Mouse (Mus musculus) mouse trophoblast stem cell (cell line): ENCODE results near the gene Sppl2a.
"Not testable (repeated sequence)": the region's sequence is repeated elsewhere in the genome, so short reads cannot be mapped to it uniquely, and the experiment has no call there.

Experiments used
- in situ Hi-C, 2 experiments: fragments of 300-500 bp; cut with MseI, MboI; formaldehyde crosslinking; loops; 2 replicates in 1 of 2; 3 replicates in 1 of 2; pipeline ENCODE4 v1.15.1; 2025

The Sppl2a gene

DNA sequence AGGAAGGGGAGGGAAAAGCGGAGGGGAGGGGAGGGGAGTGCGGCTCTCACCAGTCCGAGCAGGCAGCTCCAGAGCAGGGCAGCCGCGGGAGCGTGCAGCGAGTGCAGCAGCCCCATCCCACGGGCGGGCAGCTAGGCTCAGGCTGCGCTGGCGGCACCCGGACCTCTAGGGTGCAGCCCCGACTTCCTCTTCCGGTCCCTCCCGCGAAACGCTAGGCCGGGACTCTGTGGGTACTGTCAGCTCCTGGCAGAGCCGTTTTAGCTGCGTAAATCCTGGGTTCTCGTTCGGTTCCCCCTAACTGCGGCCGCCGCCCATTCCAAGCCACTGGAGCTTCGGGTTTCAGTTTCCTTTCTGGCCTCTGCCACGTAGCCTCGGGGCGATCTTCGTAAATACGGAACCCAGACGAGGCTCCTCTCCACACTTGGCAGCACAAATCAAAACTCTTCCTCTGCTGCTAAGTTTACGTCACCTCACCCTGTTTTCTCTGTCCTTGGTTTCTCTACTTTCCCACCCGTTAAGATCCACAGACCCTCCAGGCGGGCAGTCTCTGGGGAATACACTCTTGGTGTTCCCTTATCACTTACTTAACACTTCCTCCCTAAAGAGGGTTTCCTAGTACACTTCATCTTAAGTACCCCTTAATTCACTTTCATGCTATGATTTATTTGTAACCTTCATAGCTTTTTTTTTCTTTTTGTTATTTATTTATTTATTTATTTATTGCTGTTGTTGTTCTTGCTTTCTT, at the start of gene Sppl2a:
Gene Sppl2a (minus strand): TSS at position 339 of the 745 bp plus-strand sequence.
- in situ Hi-C loops, result no loop called here

DNA sequence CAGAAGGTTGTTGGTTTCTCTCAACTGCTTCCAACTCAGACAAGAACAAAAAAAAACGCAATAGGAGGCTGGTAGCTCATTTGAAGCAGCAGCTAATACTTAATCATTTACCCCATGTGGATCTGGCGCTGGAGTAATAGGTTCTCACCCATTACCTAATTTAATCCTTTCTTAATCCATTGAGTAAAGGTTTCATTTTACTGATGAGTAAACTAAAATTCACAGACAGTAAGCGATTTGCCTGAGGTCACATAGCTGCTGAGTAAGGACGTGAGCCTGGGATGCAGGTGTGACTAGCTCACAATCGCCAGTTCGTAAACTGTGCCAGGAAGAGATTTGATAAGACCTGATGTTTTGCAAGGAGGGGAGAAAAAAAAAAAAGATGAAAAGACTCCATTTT, 44.4 kb upstream of the Sppl2a start:
- in situ Hi-C loops, result no loop called here

DNA sequence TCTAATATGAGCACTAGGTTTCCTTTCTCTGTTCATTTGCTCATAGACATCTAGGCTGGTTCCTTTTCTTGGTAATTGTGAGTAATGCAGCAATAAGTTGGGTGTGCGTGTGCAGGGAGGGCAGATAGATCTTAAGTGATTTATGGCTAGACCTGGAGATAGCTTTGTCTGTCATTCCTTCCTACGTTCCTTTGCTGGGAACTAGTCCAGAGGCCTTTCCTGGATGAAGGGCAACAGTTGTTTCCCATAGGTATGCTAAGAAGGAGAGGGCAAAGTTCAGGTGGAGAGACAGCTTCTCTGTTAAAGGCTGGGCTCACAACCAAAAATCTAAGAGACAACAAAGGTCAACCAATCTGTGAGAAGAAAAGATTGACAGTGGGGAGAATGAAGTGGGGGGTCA, 28.7 kb upstream of the Sppl2a start:
- in situ Hi-C loops, result no loop called here

DNA sequence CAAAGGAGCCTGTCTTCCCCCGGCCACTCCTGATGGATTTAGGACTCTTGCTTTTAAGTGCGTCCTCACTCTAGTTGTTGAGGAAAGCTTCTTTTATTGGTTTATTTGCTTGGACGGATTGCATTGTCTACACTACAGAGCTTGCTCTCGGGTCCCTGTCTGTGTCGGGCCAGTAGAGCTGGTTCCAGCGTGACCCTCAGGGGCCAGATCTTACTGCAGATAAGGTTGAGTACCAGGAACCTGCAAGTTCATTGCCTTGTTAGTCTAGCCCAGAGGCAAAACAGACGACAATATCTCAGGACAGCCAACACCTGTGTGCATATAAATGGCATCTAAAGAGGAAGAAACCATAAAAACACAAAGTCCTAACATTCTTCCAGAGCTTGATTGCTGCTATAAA, 22.6 kb upstream of the Sppl2a start:
- in situ Hi-C loops, result no loop called here

DNA sequence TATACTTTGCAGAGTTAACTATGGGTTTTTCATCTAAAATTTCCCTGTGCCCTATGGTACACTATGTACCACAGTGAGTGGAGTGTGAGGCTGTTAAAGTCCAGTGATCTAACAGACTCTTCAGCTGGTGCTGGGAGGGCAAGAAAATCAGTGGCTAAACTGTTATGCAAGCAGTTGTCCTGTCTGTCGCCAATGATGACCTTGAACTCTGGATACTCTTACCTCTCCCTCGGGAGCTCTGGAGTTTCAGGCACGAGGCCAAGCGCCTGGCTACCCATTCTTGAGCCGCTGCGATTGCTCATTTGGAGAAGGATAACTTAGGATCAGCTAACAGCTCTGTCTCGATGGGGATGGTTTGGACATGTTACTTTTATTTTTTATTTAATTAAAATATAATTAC, 18.1 kb upstream of the Sppl2a start:
- in situ Hi-C loops, result no loop called here

DNA sequence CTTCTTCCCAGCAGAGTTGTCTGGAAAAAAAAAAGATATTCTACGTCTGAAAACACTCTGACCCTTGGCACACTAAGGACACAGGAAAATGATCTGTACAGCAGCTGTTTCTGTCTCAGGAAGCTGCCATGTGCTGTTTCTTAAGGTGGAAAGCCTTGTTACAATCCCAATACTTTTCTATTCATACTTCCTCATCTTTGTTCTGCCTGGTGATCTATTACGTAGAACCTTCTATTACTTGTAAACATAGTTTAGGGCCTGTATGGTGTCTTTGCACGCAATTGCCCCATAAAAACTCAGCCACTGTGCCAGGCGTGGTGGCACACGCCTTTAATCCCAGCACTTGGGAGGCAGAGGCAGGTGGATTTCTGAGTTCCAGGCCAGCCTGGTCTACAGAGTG, 17.4 kb upstream of the Sppl2a start:
- in situ Hi-C loops, result no loop called here

DNA sequence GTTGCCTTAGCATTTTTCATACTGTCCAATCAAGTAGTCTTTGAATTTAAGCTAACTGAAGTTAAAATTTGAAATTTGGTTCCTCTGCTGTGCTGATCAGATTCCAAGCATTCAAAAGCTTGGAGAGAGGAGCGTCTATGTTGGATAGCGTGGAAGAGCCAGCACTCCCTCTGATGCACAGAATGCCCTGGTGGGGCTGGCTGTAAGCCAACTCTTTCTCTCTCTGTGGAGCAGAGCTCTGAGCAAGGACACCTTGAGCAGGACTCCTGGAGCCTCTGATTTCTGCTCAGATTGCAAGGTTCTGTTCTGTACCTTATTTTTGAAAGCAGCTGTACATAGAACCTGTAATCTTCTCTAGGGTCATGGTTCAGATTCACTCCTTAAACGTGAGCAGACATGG, 16.8 kb upstream of the Sppl2a start:
- in situ Hi-C loops, result no loop called here

DNA sequence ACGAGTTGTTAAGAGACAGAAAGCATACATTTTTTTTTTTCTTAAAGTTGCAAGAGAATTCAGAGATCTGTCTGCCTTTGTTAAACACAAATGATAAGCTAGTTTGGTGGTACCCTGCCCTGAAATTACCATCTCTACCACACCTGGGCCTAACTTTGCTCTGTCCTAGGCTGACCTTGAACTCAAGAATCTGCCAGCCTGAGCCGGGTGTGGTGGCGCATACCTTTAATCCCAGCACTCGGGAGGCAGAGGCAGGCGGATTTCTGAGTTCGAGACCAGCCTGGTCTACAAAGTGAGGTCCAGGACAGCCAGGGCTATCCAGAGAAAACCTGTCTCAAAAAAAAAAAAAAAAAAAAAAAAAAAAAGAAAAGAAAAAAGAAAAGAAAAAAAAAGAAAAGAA, 16.3 kb upstream of the Sppl2a start:
- in situ Hi-C loops, result not testable (repeated sequence)

DNA sequence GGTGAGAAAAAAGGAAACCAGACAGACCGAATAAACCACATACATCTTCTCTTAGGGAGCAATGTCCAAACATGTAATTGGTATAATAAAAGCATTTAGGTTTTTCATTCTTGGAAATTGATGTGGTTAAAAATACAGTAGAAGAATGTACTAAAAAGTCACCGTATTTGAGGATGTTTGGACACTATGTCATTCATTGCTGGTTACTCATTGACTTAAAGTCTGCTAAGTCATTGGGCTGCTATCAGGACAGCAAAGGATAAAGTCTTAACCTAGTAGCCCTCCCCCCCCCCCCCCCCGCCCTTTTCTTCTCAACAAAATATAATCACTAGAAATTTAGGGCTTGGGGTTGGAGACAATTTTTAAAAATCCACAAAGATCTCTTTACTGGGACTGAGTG, 15.2 kb upstream of the Sppl2a start:
- in situ Hi-C loops, result no loop called here

DNA sequence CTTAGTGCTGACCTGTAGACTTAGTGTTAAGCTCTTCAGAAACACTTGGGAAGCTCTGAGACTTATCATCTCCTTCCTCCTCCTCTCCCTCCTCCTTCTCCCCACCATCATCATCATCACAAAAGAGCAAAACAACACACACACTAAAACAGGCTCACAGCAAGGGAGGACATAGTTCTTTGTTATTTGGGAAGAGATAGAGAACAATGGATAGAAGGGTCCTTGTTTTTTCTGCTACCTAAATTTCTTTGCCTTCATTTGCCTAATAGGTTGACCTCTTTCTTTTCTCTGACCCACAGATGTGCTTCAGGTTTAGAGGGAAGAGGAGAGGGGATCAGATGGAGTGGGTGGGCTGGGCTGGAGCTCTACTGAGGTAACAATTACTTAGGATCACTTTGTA, 14.6 kb upstream of the Sppl2a start:
- in situ Hi-C loops, result no loop called here

DNA sequence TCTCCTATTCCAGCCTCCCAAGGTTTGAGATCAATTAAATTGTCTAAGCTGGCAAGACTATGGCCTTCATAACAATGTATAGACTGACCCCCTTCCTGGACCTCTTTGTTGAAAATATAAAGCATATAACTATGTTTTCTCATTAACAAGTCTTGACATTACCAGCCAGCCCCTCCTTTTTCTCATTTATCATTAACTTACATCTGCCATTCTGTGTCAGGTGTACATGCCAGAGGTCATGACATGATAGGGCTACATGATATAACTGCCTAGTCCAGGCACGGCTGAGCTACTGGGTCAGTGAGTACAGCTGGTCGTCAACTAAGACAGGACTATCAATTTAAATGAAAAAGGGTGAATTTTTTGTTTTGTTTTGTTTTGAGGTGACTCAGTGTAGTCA, 10.2 kb upstream of the Sppl2a start:
- in situ Hi-C loops, result no loop called here

DNA sequence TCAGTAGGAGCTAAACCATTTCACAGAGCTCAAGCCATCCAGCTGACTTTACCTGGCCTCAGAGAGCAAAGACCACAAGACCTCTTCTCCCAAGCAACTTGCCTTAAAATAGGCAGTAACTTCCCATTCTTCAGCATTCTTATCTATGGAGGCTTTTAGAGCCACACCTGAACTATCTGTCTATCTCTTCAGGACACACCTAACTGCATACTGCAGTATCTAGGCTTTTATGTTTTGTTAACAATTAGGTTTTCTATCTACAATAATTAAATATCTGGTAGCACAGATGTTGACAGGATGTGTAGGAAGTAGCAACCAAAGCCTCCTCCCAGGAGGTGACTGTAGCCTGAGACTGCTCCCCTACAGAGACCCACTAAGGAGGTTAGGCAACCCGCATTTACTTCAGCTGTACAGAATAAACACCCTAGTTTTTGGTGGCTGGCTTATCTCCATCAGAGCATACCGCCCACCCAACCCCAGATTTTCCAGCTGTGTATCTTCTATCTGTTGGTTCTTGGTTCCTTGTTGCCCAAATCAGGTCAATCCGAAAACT, 7.4 kb upstream of the Sppl2a start:
- in situ Hi-C loops, result no loop called here

DNA sequence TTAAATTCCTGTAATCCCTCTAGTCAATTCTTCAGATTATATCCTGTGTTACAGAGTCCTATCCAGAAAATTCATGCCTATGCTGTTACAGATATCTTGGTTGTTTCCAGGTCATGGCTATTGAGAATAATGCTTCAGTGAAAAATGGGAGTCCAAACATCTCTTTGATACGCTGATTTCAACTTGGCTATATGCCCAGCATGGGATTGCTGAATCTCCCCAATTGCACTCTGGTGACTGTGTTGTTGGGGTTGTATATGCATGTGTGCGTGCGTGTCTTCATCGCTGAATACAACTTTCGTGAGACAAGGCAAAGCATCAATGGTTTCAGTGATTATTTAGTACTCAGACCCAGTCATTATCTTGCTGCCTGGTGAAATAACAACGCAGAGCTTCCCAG, 5.0 kb upstream of the Sppl2a start:
- in situ Hi-C loops, result no loop called here

DNA sequence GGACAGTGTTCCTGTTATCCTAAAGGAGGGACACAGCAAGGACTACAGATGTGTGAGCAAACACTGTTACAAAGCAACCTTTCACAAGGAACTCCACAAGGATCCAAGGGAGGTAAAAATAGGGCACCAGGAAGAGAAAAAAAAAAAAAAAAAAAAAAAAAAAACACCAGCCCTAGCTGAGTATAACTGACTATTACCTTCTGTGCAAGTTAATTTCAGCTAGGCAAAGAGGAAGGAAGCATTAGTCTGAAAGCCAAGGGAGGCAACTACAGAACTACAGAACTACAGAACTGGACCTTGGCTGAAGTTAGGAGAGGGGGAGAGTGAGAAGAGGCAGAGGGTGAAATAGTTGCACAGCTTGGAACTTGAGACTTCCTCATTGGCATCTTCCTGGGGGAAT, 886 bp upstream of the Sppl2a start:
- in situ Hi-C loops, result no loop called here

DNA sequence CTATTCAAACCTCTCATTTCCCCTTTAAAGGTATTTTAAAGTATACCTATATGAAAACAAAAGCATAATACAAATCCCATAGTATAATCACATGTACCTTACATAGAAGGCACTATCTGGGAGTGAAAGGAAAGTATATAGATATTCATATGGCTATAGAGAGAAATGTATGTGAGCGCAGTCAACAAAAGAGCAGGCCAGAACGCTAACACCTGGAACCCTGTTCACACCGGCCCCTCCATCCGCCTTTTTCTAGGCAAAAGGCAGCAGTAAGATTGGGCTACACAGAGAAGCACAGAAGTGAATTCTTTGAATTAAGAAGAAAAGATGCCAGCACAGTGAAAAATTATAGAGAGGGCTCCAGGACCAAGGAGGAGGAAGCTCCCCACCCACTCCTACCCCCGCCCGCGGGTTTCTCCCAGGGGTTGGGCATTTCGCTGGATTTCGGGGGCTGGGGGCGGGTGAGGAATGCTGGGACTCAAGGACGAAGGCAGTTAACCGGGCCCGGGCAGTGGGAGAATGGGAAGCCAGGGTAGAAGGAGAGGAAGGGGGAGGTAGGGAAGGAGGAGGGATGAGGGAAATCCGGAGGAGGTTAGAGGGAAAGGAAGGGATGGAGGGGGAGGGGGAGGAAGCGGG, 656 bp downstream of the Sppl2a start:
- in situ Hi-C loops, result no loop called here

DNA sequence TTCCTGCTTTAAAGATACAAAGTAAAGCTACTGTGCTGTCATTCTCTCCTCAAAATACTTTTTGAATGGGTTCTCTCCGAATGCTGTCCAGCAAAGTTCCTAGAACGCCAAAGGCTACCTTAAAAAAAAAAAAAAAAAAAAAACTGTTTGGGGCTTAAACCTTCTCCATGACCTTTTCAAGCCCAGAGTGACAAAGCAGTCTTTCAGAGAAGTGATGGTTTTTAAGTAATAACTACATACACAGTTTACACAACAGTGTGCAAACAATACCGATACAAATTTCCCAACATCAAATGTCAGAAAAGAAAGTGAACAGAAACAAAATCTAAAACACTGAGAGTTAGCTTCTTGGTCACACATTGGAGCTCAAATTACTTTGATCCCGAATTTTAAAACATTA, 1.3 kb downstream of the Sppl2a start:
- in situ Hi-C loops, result no loop called here

DNA sequence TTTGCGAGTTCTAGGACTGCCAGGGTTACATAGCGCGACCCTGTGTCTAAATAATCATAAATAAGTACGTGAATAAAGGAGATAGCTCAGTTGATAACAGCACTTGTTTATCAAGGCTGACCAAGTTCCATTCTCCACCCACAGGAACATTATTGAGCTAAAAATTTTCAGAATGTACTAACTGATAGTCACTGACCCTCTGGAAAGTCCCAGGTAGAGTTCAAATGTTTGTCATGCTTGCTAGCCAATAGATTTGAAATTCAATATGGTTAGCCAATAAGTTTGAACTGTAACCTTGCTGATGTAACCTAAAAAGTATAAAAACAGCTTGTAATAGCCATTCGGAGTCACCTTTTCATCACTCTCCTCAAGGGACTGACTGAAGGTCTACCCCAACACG, 4.4 kb downstream of the Sppl2a start:
- in situ Hi-C loops, result no loop called here

DNA sequence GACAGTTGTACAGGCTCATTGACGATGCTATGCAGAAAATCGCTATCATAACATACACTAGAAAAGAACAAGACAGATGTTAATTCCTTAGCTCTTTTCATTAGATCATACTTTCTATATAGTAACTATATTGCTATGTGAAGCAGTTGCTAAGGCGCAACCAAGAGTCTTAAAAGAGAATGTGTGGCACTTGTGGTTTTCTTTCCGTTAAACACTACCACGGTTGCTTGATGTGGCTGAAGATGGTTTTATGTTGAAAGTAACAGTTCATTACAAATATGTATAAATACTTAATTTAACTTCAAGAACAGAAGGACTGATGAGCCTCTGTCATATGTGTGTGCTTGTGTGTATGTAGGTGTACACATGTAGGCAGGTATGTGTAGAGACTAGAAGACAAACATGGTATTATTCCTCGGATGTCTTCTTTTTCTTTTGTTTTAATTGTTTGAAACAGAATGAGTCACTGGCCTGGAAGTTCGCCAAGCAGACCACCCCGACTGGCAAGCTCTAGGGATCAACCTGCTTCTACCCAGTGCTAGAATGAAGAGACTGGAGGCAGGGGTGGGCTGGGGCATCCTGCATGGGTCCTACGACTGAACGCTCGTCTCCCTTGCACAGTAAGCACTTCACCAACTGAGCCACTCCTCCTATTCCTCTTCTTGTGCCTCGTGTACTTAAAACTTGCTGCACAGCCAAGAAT, 12.5 kb downstream of the Sppl2a start:
- in situ Hi-C loops, result no loop called here

DNA sequence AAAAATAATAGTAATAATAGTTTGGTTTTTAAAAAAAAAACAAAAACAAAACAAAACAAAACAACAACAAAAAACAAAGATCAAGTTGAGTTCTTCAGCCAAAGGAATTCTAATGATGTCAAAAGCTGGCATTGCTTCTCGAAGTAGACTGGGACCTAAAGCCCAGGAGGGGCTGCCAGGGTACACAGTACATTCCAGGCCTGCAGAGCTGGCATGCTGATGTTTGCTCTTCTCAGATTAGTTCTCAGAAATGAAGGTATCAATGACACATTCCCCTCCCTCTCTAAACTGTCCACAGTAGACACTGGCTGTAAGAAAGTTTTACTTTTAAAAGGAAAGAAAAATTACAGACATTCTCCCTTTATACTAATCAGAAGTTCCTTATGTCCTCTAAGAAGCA, 16.8 kb downstream of the Sppl2a start:
- in situ Hi-C loops, result no loop called here

DNA sequence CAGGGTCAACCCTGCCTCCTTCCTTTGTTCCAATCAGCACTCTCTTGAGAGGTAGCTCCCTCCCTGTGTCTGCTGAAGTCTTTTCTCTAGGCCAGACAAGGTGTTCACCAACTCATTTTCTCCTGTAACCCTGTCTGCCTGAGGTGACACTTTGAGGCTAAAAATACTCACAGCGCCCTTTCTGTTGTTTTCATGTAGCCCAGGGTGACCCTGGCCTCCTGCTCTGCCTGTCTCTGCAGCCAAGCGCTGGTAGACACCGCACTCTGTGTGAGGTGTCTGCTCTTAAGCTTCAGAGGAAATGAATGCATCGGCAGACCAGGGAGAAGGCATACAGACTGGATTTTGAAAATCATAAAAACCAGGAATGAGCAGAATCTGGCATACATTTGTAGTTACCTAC, 18.9 kb downstream of the Sppl2a start:
- in situ Hi-C loops, result no loop called here

DNA sequence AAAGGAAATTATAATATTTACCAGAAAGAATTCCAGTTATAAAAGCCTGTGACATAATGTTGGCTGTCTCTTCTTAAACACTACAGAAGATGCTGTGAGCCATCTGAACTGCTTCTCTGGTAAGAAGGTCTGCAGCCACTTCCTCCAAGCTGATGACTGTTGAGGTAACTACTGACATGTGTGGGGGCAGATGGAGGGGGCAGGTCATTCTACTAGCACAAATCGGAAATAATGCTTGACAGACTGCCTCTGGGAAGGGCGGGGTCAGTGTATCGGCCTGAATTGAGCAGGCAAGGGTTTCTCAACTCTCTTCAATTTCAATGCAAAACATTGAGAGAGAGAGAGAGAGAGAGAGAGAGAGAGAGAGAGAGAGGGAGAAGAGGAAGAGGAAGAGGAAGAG, 28.9 kb downstream of the Sppl2a start:
- in situ Hi-C loops, result no loop called here

DNA sequence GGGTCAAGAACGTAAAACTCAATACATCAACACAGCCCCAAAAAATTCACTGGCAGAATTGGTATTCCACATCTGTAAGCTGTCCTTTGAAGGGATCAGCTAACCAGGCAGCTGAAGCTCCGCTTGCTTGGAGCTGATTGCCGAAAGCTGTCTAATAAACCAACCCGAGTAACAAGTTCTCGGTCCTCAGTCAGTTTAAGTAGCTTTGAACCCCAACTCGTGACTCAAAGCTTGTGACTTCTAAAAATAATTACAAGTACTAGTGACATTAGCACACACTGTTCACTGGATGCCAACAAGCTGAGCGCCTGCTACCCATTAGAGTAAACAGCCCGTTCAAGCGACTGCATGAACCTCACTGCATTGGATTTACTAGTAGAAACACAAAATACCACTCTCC, 35.5 kb downstream of the Sppl2a start:
- in situ Hi-C loops, result no loop called here

DNA sequence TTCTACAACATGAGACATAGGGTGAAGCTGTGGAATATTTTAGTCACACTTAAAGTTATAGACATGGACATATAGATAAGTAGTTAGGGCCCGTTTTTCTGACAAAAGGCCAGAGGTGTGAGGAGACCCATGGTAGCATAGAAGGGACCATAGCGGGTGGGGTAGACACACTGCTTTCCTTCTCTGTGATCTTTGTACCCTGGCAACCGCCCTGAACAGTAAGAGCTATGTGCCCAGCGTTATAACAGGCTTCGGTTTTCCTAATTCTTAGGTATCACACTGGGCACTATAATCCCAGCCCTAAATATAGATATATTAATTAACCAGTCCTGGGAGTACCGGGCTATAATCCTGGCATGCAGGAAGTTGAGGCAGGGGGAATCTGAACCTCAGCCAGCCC, 36.1 kb downstream of the Sppl2a start:
- in situ Hi-C loops, result no loop called here
